Mouse (Mus musculus) embryonic facial prominence, embryonic 12.5 days (tissue): ENCODE data around the gene Srsx. TPM values are rescaled to one million over a fixed set of nuclear protein-coding genes. Genes with fewer than 3 reads are reported as not detected.
"Not testable (repeated sequence)": the region's sequence is repeated elsewhere in the genome, so short reads cannot be mapped to it uniquely, and the experiment has no call there.

Experiments used
- ATAC-seq: fragments of 200-750 bp; cut with Nextera tagmentation; 2 replicates; pipeline ENCODE4 v1.8.0; 2017; ENCODE audit not compliant: insufficient number of reproducible peaks, insufficient read depth, low FRiP score, low TSS enrichment
- H3K27ac ChIP-seq: fragments of 300-500 bp; sonication (generic); 2 replicates; pipeline ENCODE4 v1.5.1; 2016; ENCODE audit warnings: mild to moderate bottlenecking
- H3K27me3 ChIP-seq: fragments of 300-500 bp; sonication (generic); 2 replicates; pipeline ENCODE4 v1.6.1; 2016; ENCODE audit warnings: mild to moderate bottlenecking, moderate library complexity
- H3K36me3 ChIP-seq: fragments of 300-500 bp; sonication (generic); 2 replicates; pipeline ENCODE4 v1.6.1; 2016; ENCODE audit warnings: mild to moderate bottlenecking
- H3K4me1 ChIP-seq: fragments of 300-500 bp; sonication (generic); 2 replicates; pipeline ENCODE4 v1.6.1; 2016
- H3K4me2 ChIP-seq: fragments of 300-500 bp; sonication (generic); replicated peaks from 2 replicates; pipeline ENCODE4 v1.6.1; 2016; ENCODE audit warnings: mild to moderate bottlenecking, moderate library complexity
- H3K4me3 ChIP-seq: fragments of 300-500 bp; sonication (generic); 2 replicates; pipeline ENCODE4 v1.5.1; 2016; ENCODE audit warnings: mild to moderate bottlenecking
- H3K9ac ChIP-seq: fragments of 300-500 bp; sonication (generic); 2 replicates; pipeline ENCODE4 v1.6.1; 2016; ENCODE audit warnings: mild to moderate bottlenecking, moderate library complexity
- H3K9me3 ChIP-seq: fragments of 300-500 bp; sonication (generic); 2 replicates; pipeline ENCODE4 v1.6.1; 2016; ENCODE audit warnings: mild to moderate bottlenecking, moderate library complexity
- WGBS: fragments of 180-500 bp; shearing (Covaris S2); methylation state at CpG from one replicate; pipeline ENCODE4 v1.1.7; 2016; 5-methylcytosine and 5-hydroxymethylcytosine counted together
- polyA plus RNA-seq: library from polyadenylated mRNA; unstranded; fragments of >200 nt; fragmentation: Nextera tagmentation; extraction: Ambion mirVana; gene quantifications from 2 replicates; pipeline ENCODE4 v1.2.1, GENCODE M21; 2016

Gene Srsx
- not detected in 2 replicates for polyA plus RNA-seq

DNA sequence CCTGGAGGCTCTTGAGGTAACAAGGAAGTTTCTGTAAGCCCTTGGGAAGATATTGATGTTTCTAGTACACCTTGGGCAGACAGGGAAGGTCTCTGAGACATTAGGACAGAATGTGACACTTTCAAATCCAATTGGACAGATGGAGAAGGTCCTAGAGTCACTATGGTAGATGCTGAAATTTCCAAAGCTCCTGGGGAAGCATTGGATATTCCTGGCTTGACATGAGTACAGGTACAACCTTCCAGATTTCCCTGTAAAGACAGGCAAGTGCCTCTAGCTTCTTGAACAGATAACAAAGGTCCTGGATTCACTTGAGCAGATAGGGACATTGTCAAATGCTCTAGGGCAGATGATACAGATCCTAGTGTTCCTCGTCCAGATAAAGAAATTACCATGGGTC is at the start of gene Srsx:
TSS of gene Srsx (minus strand) at position 101 of the 400 bp plus-strand sequence.
- not testable (repeated sequence) for H3K4me1 ChIP-seq, ATAC-seq, H3K9ac ChIP-seq, H3K9me3 ChIP-seq, H3K4me2 ChIP-seq, H3K27ac ChIP-seq, H3K27me3 ChIP-seq, H3K36me3 ChIP-seq, H3K4me3 ChIP-seq
- WGBS = 88% methylated on average over 1 of the region's 1 CpGs

DNA sequence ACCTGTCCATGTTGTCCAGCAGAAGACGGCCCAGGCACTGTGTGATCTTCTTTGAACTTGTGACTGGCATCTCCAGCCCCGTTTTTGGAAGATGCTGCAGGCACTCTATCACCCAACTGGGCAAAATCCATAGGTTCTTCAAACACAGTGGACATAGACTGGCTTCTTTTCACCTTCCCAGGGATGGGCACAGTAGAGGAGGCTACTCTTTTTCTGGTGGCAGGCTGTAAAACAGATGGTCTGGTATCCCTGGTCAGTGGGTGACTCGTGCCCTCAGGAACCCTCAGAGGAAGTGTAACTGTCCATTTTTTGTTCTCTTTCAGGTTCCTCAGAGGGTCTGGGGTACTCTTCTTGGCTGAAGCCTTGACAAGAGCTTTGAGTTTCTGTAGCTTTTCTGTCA is 24.5 kb upstream of the Srsx start, which contains the start of gene Gm17577:
TSS of gene Gm17577 (minus strand) at position 101 of the 400 bp plus-strand sequence.
- WGBS = no CpG with 5 or more reads among the region's 3 CpGs
- H3K4me2 ChIP-seq, H3K36me3 ChIP-seq, H3K9ac ChIP-seq, H3K27ac ChIP-seq, H3K9me3 ChIP-seq, H3K27me3 ChIP-seq, H3K4me3 ChIP-seq, ATAC-seq, H3K4me1 ChIP-seq: not testable (repeated sequence)

Other genes with a start within 250 kb of the Srsx start
- not detected in 2 replicates for gene Gm17521, start 192.8 kb downstream of the Srsx start, polyA plus RNA-seq
- 20.7 and 23.0 TPM in 2 replicates for gene Cldn34c1, start 119.0 kb downstream of the Srsx start, polyA plus RNA-seq
- not detected in 2 replicates for gene Gm17577, start 24.4 kb upstream of the Srsx start, polyA plus RNA-seq